Mouse (Mus musculus) CH12.LX (cell line): ENCODE measurements around the gene Klhl20.
A peak's percentile ranks its signal among the peaks of the same experiment; 100 is the strongest.

Experiments
- BHLHE40 ChIP-seq: IDR thresholded peaks from 2 replicates; pipeline ENCODE4 v1.6.1; 2011; ENCODE audit warnings: mild to moderate bottlenecking, low read depth, low read length, improper control_type of control experiment
- CTCF ChIP-seq, 2 experiments: IDR thresholded peaks in 1 of 2; conservative IDR thresholded peaks in 1 of 2; 2 replicates each; pipeline ENCODE4 v1.5.1; 2011 to 2012; ENCODE audit warnings: low read depth in 2 of 2, low read length in 2 of 2, improper control_type of control experiment in 1 of 2, inconsistent platforms in 1 of 2, mild to moderate bottlenecking in 1 of 2, moderate library complexity in 1 of 2
- ELF1 ChIP-seq: IDR thresholded peaks from 2 replicates; pipeline ENCODE4 v1.6.1; 2014; ENCODE audit warnings: low read depth, mild to moderate bottlenecking, inconsistent platforms, low read length, improper control_type of control experiment
- EP300 ChIP-seq: IDR thresholded peaks from 2 replicates; pipeline ENCODE4 v1.6.1; 2011; ENCODE audit warnings: low read length, improper control_type of control experiment
- JUND ChIP-seq: conservative IDR thresholded peaks from 2 replicates; pipeline ENCODE4 v1.6.1; 2011; ENCODE audit warnings: low read depth, low read length, improper control_type of control experiment
- KAT2A ChIP-seq: IDR thresholded peaks from 2 replicates; pipeline ENCODE4 v1.6.1; 2012; ENCODE audit warnings: low read length, improper control_type of control experiment, inconsistent platforms; ENCODE audit not compliant: insufficient replicate concordance
- POLR2A ChIP-seq: IDR thresholded peaks from 2 replicates; pipeline ENCODE4 v1.6.1; 2011; ENCODE audit warnings: low read depth, mild to moderate bottlenecking, improper control_type of control experiment, low read length
- RAD21 ChIP-seq: IDR thresholded peaks from 2 replicates; pipeline ENCODE4 v1.6.1; 2011; ENCODE audit warnings: low read depth, mild to moderate bottlenecking, low read length, improper control_type of control experiment, moderate library complexity
- TBP ChIP-seq: conservative IDR thresholded peaks from 2 replicates; pipeline ENCODE4 v1.6.1; 2011; ENCODE audit warnings: low read depth, low read length, improper control_type of control experiment
- UBTF ChIP-seq: IDR thresholded peaks from 2 replicates; pipeline ENCODE4 v1.6.1; 2012; ENCODE audit warnings: low read depth, mild to moderate bottlenecking, inconsistent platforms, low read length, improper control_type of control experiment, moderate library complexity
- USF2 ChIP-seq: conservative IDR thresholded peaks from 2 replicates; pipeline ENCODE4 v1.6.1; 2011; ENCODE audit warnings: low read depth, low read length, improper control_type of control experiment

DNA sequence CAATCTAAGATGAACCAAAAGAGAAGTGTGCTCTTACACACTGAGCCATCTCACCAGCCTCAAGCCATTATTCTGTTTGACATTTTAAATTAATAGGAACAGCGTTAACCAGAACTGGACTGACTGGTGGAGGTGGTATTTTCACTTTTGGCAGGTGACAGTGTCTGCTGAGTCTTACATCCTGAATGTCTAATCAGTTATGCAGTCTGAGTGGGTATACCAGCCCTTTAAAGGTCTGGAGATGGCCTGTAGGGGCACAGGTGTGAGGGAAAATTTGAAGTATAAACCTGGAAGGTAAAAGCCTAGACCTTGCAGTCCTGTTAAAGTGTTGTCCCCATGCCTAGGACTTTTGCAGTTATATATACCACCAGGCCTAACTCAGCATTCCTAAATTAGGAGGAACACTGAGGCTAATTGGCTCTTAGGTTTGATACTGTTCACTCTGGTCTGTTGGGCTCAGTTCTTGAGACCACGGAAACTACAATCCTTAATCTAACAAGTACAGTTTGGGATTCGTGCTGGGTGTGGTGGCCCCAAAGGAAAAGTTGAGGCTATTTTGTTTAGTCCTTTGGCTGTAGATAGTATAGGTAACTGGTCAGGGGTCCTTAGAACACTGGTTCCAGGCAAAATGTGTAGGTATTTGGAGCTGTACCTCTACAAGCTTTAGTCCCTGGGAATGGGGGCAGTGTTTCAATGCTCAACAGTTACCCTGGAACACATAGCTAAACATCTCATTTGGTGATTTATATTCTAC, 92.2 kb downstream of the Klhl20 start:
- TF ChIP-seq USF2 (peak; percentile 36), EP300 (no peak), CTCF (conservative IDR thresholded peaks at IDR 0.05 in 1 of 2, IDR thresholded peaks at IDR 0.05 in 1 of 2; ENCODE audit: low read depth in 2 of 2, low read length in 2 of 2) (0 out of 4 replicates have a peak, but pooled peaks of 1 of the 2 experiments have one; percentile 7), RAD21 (no peak), JUND (no peak; the same call in 1 of the 2 replicates), TBP (0 out of 2 replicates have a peak, but pooled peaks have one; percentile 30), KAT2A (0 out of 2 replicates have a peak, but pooled peaks have one; percentile 53), BHLHE40 (peak; percentile 39; the same call in 1 of the 2 replicates), ELF1 (no peak), POLR2A (peak; percentile 31), UBTF (no peak)
